Mouse (Mus musculus) hindbrain, embryonic 11.5 days (tissue): ENCODE measurements around the gene Fxyd4. TPM values are rescaled to one million over a fixed set of nuclear protein-coding genes. Genes with fewer than 3 reads are reported as not detected.

Source experiments
- ATAC-seq: fragments of 200-750 bp; cut with Nextera tagmentation; 2 replicates; pipeline ENCODE4 v1.8.0; 2017; ENCODE audit warnings: mild to moderate bottlenecking, moderate TSS enrichment, moderate library complexity; ENCODE audit not compliant: low FRiP score
- DNase-seq: peaks from one replicate; pipeline ENCODE4 v3.0.0-alpha.2; 2015; ENCODE audit warnings: low spot score
- H3K27ac ChIP-seq: fragments of 300-500 bp; sonication (generic); 2 replicates; pipeline ENCODE4 v1.5.1; 2014; ENCODE audit warnings: mild to moderate bottlenecking, low read depth, low read length
- H3K27me3 ChIP-seq: fragments of 300-500 bp; sonication (generic); 2 replicates; pipeline ENCODE4 v1.6.1; 2014; ENCODE audit warnings: mild to moderate bottlenecking, low read length, moderate library complexity, mixed read lengths; ENCODE audit not compliant: control insufficient read depth, insufficient read depth
- H3K36me3 ChIP-seq: fragments of 300-500 bp; sonication (generic); 2 replicates; pipeline ENCODE4 v1.6.1; 2014; ENCODE audit warnings: mild to moderate bottlenecking, low read length, moderate library complexity, mixed read lengths; ENCODE audit not compliant: control insufficient read depth, insufficient read depth
- H3K4me1 ChIP-seq: fragments of 300-500 bp; sonication (generic); replicated peaks from 2 replicates; pipeline ENCODE4 v1.6.1; 2014; ENCODE audit warnings: low read length, mixed read lengths; ENCODE audit not compliant: control insufficient read depth, insufficient read depth
- H3K4me2 ChIP-seq: fragments of 300-500 bp; sonication (generic); replicated peaks from 2 replicates; pipeline ENCODE4 v1.6.1; 2014; ENCODE audit warnings: mild to moderate bottlenecking, low read depth, low read length
- H3K4me3 ChIP-seq: fragments of 300-500 bp; sonication (generic); 2 replicates; pipeline ENCODE4 v1.5.1; 2014; ENCODE audit warnings: low read depth, low read length
- H3K9ac ChIP-seq: fragments of 300-500 bp; sonication (generic); 2 replicates; pipeline ENCODE4 v1.6.1; 2014; ENCODE audit warnings: low read depth, low read length
- H3K9me3 ChIP-seq: fragments of 300-500 bp; sonication (generic); 2 replicates; pipeline ENCODE4 v1.6.1; 2016; ENCODE audit warnings: low read length; ENCODE audit not compliant: control insufficient read depth
- WGBS: fragments of 180-500 bp; shearing (Covaris S2); extraction: QIAGEN DNeasy Blood & Tissue Kit; methylation state at CpG from one replicate; pipeline ENCODE4 v1.1.7; 2014; 5-methylcytosine and 5-hydroxymethylcytosine counted together
- polyA plus RNA-seq: library from polyadenylated mRNA; unstranded; fragments of >200 nt; fragmentation: Nextera tagmentation; extraction: Ambion mirVana; gene quantifications from 2 replicates; pipeline ENCODE4 v1.2.1, GENCODE M21; 2014

Gene Fxyd4
- polyA plus RNA-seq, result 1.6 and 2.5 TPM in 2 replicates

GRCm38 (mm10) chr6:117937222-117937932 is at the start of gene Fxyd4:
Fxyd4 (minus strand) TSS chr6:117937692.
- no peaks in the 10 kb centered on the region for H3K4me1 ChIP-seq
- H3K4me2 ChIP-seq, result no peak within 1 kb of the TSS
- H3K36me3 ChIP-seq, result no peaks in the 10 kb centered on the region
- no peak within 1 kb of the TSS for H3K4me3 ChIP-seq
- no peak within 1 kb of the TSS for H3K27ac ChIP-seq
- H3K9ac ChIP-seq, result no peak within 1 kb of the TSS
- H3K9me3 ChIP-seq, result no peaks in the 10 kb centered on the region
- ATAC-seq (no peak), DNase-seq (no peak)
- WGBS, result 83% methylated on average over 10 of the region's 10 CpGs
- H3K27me3 ChIP-seq, result no peaks in the 10 kb centered on the region

GRCm38 (mm10) chr6:117987173-117987572 is 49.7 kb upstream of the Fxyd4 start:
- DNase-seq (peak; percentile 4), ATAC-seq (no peak)
- H3K4me1 ChIP-seq, result no peaks in the 10 kb centered on the region
- no peak overlapping the region for H3K4me2 ChIP-seq
- no peaks in the 10 kb centered on the region for H3K27me3 ChIP-seq
- WGBS, result 56% methylated on average over 5 of the region's 5 CpGs
- no peak overlapping the region for H3K4me3 ChIP-seq
- no peak overlapping the region for H3K9ac ChIP-seq
- H3K36me3 ChIP-seq, result no peaks in the 10 kb centered on the region
- no peaks in the 10 kb centered on the region for H3K9me3 ChIP-seq
- no peak overlapping the region for H3K27ac ChIP-seq

GRCm38 (mm10) chr6:117966729-117967128 is 29.2 kb upstream of the Fxyd4 start:
- ATAC-seq (no peak), DNase-seq (no peak)
- Histone ChIP-seq H3K9me3 (no peaks in the 10 kb centered on the region), H3K4me1 (no peaks in the 10 kb centered on the region), H3K27me3 (no peaks in the 10 kb centered on the region), H3K4me2 (no peak overlapping the region), H3K36me3 (no peaks in the 10 kb centered on the region), H3K9ac (no peak overlapping the region), H3K4me3 (no peak overlapping the region), H3K27ac (no peak overlapping the region)
- 64% methylated on average over 9 of the region's 9 CpGs for WGBS

- H3K4me1 ChIP-seq, result no peaks in the 10 kb centered on the region
- no peak for DNase-seq
- no peak overlapping the region for H3K4me3 ChIP-seq
- no peak overlapping the region for H3K9ac ChIP-seq
- H3K27me3 ChIP-seq, result no peaks in the 10 kb centered on the region
- ATAC-seq, result no peak
- H3K36me3 ChIP-seq, result no peaks in the 10 kb centered on the region
- H3K9me3 ChIP-seq, result no peaks in the 10 kb centered on the region
- 81% methylated on average over 3 of the region's 3 CpGs for whole genome bisulfite sequencing
- no peak overlapping the region for H3K27ac ChIP-seq
- no peak overlapping the region for H3K4me2 ChIP-seq
Observed at GRCm38 (mm10) chr6:117963201-117963600, 25.7 kb upstream of the Fxyd4 start.

- DNase-seq, result no peak
- 17% methylated on average over 14 of the region's 14 CpGs for WGBS
- no peak overlapping the region for H3K27ac ChIP-seq
Observed at GRCm38 (mm10) chr6:117956851-117957501, 19.5 kb upstream of the Fxyd4 start.

GRCm38 (mm10) chr6:117956161-117956560 is 18.7 kb upstream of the Fxyd4 start:
- no peak overlapping the region for H3K9ac ChIP-seq
- no peak for ATAC-seq
- H3K9me3 ChIP-seq, result no peaks in the 10 kb centered on the region
- H3K4me3 ChIP-seq, result no peak overlapping the region
- 75% methylated on average over 6 of the region's 6 CpGs for WGBS
- no peaks in the 10 kb centered on the region for H3K27me3 ChIP-seq
- H3K27ac ChIP-seq, result no peak overlapping the region
- H3K4me2 ChIP-seq, result no peak overlapping the region
- no peaks in the 10 kb centered on the region for H3K36me3 ChIP-seq
- peaks cover 3% of the 10 kb centered on the region; the same call in 1 of the 2 replicates for H3K4me1 ChIP-seq
- DNase-seq, result no peak

More at GRCm38 (mm10) chr6:117956851-117957501, 19.5 kb upstream of the Fxyd4 start:
- H3K9ac ChIP-seq, result no peak overlapping the region
- ATAC-seq, result no peak
- no peak overlapping the region for H3K4me2 ChIP-seq
- H3K9me3 ChIP-seq, result no peaks in the 10 kb centered on the region
- H3K36me3 ChIP-seq, result no peaks in the 10 kb centered on the region
- peaks cover 3% of the 10 kb centered on the region; the same call in 1 of the 2 replicates for H3K4me1 ChIP-seq
- H3K27me3 ChIP-seq, result no peaks in the 10 kb centered on the region
- H3K4me3 ChIP-seq, result no peak overlapping the region

- no peak overlapping the region for H3K27ac ChIP-seq
- H3K36me3 ChIP-seq, result no peaks in the 10 kb centered on the region
- no peaks in the 10 kb centered on the region for H3K27me3 ChIP-seq
- no peaks in the 10 kb centered on the region for H3K9me3 ChIP-seq
- no peak overlapping the region for H3K9ac ChIP-seq
- DNase-seq (no peak), ATAC-seq (no peak)
- WGBS, result 87% methylated on average over 4 of the region's 4 CpGs
- H3K4me1 ChIP-seq, result peaks cover 3% of the 10 kb centered on the region; the same call in 1 of the 2 replicates
- no peak overlapping the region for H3K4me2 ChIP-seq
- no peak overlapping the region for H3K4me3 ChIP-seq
Observed at GRCm38 (mm10) chr6:117952330-117952729, 14.8 kb upstream of the Fxyd4 start.

- 86% methylated on average over 2 of the region's 2 CpGs for WGBS
- ATAC-seq, result no peak
- H3K9ac ChIP-seq, result no peak overlapping the region
- H3K27me3 ChIP-seq, result no peaks in the 10 kb centered on the region
- no peak overlapping the region for H3K27ac ChIP-seq
- H3K4me3 ChIP-seq, result no peak overlapping the region
- H3K4me2 ChIP-seq, result no peak overlapping the region
- H3K9me3 ChIP-seq, result no peaks in the 10 kb centered on the region
- DNase-seq, result no peak
- no peaks in the 10 kb centered on the region for H3K36me3 ChIP-seq
- H3K4me1 ChIP-seq, result no peaks in the 10 kb centered on the region
Observed at GRCm38 (mm10) chr6:117943899-117944298, 6.4 kb upstream of the Fxyd4 start.

- no peak for ATAC-seq
- no peak overlapping the region for H3K4me3 ChIP-seq
- WGBS, result 82% methylated on average over 10 of the region's 10 CpGs
- H3K9ac ChIP-seq, result no peak overlapping the region
- no peaks in the 10 kb centered on the region for H3K4me1 ChIP-seq
- H3K9me3 ChIP-seq, result no peaks in the 10 kb centered on the region
- H3K36me3 ChIP-seq, result no peaks in the 10 kb centered on the region
- H3K4me2 ChIP-seq, result no peak overlapping the region
- DNase-seq, result no peak
- H3K27me3 ChIP-seq, result no peaks in the 10 kb centered on the region
- H3K27ac ChIP-seq, result no peak overlapping the region
Observed at GRCm38 (mm10) chr6:117942769-117943168, 5.3 kb upstream of the Fxyd4 start.
